Mouse (Mus musculus): Measurements from ENCODE around the gene Amdhd1. TPM values are rescaled to one million over a fixed set of nuclear protein-coding genes. Genes with fewer than 3 reads are reported as not detected.

Gene Amdhd1
- total RNA-seq, 2 experiments from 2014 or later: not detected

- no peak for ATAC-seq (ENCODE audit: poor library complexity, severe bottlenecking)
Observed at GRCm38 (mm10) chr10:93484511-93484910, 55.3 kb downstream of the Amdhd1 start.

Other genes with a start within 250 kb of the Amdhd1 start
- gene Elk3, start 228.9 kb downstream of the Amdhd1 start, total RNA-seq (2015): 27.1 and 29.4 TPM in 2 replicates
- 19.8 and 22.6 TPM in 2 replicates for gene Elk3, start 228.9 kb downstream of the Amdhd1 start, total RNA-seq (2017)
- 297 and 307 TPM in 2 replicates for gene Lta4h, start 86.6 kb downstream of the Amdhd1 start, total RNA-seq (2015)
- gene Lta4h, start 86.6 kb downstream of the Amdhd1 start, total RNA-seq (2017): 232 and 285 TPM in 2 replicates
- 14.1 and 14.2 TPM in 2 replicates for gene Hal, start 51.3 kb downstream of the Amdhd1 start, total RNA-seq (2015)
- gene Hal, start 51.3 kb downstream of the Amdhd1 start, total RNA-seq (2017): 6.9 and 10.2 TPM in 2 replicates
- gene Ccdc38, start 599 bp upstream of the Amdhd1 start, total RNA-seq (2015): not detected in 2 replicates
- 0.18 TPM in 1 of 2 replicates, not detected in the other for gene Ccdc38, start 599 bp upstream of the Amdhd1 start, total RNA-seq (2017)
- gene Snrpf, start 49.7 kb upstream of the Amdhd1 start, total RNA-seq (2015): 89.2 and 95.8 TPM in 2 replicates
- gene Snrpf, start 49.7 kb upstream of the Amdhd1 start, total RNA-seq (2017): 127 and 139 TPM in 2 replicates
- gene Ntn4, start 100.6 kb upstream of the Amdhd1 start, total RNA-seq (2015): 0.66 and 0.76 TPM in 2 replicates
- gene Ntn4, start 100.6 kb upstream of the Amdhd1 start, total RNA-seq (2017): 0.18 and 0.57 TPM in 2 replicates